Mouse (Mus musculus): ENCODE measurements around the gene Copa.

Gene Copa

GRCm38 (mm10) chr1:172093522-172093921 is 11.2 kb downstream of the Copa start:
- no peak for DNase-seq (ENCODE audit: low spot score)

- no peak for DNase-seq (ENCODE audit: low spot score)
Measured at GRCm38 (mm10) chr1:172094295-172094694, 12.0 kb downstream of the Copa start.

GRCm38 (mm10) chr1:172095202-172095601 is 12.9 kb downstream of the Copa start:
- no peak for DNase-seq (ENCODE audit: low spot score)

- no peak for DNase-seq (ENCODE audit: low spot score)
Measured at GRCm38 (mm10) chr1:172099325-172100033, 17.1 kb downstream of the Copa start.

DNA sequence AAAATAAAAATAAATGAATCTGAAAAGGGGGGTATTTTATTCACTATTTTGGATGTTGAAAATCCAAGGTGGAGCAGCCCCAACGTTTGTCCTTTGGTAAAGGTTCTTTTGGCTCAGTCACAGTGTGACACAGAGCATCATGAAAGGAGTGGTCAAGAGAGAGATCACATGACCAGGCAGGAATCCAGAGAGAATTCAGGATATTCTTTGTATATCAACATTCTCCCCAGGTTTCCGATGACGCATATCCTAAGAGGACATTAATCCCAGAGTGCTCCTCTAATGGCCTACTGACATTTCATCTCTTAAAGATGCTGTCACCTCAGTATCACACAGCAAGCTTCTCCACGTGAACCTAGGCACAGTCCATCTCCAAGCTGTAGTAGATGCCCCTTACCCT is 21.3 kb downstream of the Copa start:
- no peak for DNase-seq (ENCODE audit: low spot score)

- no peak for DNase-seq (ENCODE audit: low spot score)
Measured at GRCm38 (mm10) chr1:172105101-172105500, 22.8 kb downstream of the Copa start.

DNA sequence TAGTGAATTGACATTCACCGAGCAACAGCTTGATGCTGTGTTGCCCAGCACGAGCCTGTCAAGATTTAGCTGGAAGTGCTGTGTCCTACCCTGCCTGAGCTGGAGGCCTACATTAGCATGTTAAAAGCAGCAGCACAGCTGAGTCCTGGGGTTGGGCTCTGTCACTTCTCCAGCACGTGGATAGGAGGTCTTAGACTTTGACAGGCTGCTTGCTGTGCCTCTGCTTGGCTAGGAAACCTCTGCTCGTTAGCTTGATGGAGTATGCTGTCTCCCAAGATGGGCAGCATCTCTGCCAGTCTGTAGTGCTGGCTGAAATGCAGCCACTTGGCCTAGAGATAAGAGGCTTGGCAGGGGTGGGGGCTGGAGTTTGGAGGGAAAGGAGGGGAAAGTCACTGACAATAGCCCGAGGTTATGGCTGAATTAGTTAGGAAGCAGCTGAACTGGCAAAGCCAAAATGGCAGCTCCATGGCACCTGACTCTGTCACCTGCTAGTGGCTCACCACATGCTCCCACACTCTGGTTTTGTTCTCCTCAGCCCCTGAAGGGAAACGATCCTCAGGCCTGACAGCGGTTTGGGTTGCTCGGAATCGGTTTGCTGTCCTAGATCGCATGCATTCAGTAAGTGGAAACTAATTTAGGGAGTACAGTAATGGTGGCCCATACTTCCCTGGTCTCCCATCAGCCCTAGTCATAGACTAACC is 25.6 kb downstream of the Copa start:
- no peak for DNase-seq (ENCODE audit: low spot score)

DNA sequence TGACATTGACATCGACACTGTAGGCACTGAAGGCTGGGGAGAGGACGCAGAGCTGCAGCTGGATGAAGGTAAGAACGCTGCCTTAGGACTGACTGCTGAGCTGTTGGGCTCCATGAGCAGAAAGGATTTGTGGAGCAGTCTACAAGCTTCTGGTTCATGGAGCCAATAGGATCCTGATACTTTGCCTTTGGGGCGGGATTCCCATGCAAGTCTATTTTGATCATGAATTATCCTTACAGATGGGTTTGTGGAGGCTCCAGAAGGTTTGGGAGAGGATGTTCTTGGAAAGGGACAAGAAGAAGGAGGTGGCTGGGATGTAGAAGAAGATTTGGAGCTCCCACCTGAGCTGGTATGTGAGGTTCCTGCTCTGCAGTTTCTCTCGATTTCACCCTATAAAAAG is 34.6 kb downstream of the Copa start:
- DNase-seq (ENCODE audit: low spot score) = no peak

DNA sequence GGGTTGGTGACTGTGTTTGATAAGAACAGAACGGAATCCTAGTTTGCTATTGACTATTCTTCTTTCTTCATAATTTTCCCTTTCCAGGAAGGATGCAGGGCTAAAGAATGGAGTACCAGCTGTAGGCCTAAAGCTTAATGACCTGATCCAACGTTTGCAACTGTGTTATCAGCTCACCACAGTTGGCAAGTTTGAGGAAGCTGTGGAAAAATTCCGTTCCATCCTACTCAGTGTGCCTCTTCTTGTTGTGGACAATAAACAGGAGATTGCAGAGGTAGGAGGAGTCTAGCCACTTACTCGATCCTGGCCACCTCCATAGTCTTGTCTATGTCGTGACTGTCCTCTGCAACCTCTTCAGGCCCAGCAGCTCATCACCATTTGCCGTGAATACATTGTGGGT is 36.8 kb downstream of the Copa start:
- no peak for DNase-seq (ENCODE audit: low spot score)

GRCm38 (mm10) chr1:172119720-172120119 is 37.4 kb downstream of the Copa start:
- no peak for DNase-seq (ENCODE audit: low spot score)

DNA sequence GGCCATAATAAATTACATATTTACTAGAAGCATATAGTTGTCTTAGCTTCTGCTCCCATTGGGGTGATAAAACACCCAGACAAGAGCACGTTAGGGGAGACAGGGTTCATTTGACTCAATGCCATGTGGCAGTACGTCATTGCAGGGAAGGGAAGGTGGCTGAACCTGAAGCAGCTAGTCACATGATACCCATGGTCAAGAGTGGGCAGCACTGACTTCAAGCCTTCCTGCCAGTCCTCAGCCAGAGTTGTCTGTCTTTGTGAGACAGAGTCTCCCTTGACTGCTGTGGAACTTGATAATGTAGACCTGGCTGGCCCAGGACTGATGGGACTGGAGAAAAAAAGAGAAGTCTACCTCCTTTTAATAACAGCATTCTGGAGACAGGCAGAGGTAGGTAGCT is 40.3 kb downstream of the Copa start:
- DNase-seq (ENCODE audit: low spot score) = no peak

GRCm38 (mm10) chr1:172124572-172124971 is 42.2 kb downstream of the Copa start:
- no peak for DNase-seq (ENCODE audit: low spot score)

DNA sequence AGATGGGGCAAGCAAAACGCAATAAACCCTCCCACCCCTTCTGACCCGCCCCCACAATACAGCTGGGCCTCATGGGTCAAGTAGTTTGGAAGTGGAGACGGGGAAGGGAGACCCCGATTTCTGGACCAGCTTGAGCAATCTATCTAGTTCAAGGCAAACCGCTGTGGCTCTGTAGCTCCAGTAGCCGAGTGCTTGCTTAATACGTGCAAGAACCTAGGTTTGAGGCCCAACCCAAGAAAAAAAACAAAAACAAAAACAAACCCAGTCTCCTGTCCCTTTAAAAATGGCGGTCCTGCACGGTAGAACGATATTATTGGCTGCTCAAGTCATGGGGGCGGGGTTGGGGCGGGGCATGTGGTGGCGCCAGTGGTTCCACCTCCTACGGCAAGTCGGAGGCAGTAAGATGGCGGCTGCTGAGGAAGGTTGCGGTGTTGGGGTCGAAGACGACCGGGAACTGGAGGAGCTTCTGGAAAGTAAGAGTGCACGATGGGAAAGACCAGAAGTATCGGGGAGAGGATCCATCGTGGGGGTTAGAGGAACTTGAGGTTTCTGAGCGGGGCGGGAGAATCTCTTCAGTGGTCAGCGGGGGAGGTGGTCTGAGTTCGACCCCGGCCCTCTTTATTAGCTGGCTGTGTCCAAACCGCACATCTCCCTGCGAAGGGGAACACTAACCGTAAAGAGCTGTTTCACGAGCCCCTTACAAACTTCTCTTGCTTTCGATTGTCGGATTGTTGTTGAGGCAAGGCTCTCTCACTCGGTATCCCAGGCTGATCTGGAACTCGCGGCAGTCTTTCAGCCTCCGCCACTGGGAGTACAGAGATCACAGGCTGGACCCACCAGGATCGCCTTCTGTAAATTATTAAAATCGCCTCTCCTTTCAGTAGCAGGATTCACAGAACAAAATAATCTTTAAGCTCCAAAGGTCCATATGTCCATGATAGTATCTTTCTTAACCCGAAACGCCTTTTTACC is 44.3 kb downstream of the Copa start, which contains the start of gene Pex19:
TSS of gene Pex19 (plus strand) at position 380 of the 972 bp plus-strand sequence.
- no peak for DNase-seq (ENCODE audit: low spot score)

GRCm38 (mm10) chr1:172127487-172127886 is 45.2 kb downstream of the Copa start:
- DNase-seq (ENCODE audit: low spot score) = no peak

DNA sequence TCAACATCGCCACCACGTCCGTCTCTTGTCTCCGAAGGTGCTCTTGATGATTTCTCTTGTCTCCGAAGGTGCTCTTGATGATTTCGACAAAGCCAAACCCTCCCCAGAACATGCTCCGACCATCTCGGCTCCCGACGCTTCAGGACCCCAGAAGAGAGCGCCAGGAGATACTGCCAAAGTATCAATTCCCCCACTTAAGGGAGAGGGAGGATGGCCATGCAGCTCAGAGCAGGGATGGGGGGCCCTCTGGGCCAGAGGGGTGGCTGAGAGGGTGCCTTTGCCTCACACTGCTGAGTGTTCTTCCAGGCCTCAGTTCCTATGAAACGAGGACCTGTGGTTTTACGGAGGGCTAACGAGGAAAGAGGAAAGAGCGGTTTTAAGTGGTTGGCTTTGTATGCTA is 46.2 kb downstream of the Copa start:
- DNase-seq (ENCODE audit: low spot score) = no peak

GRCm38 (mm10) chr1:172129108-172129507 is 46.8 kb downstream of the Copa start:
- no peak for DNase-seq (ENCODE audit: low spot score)

GRCm38 (mm10) chr1:172129780-172130179 is 47.5 kb downstream of the Copa start:
- no peak for DNase-seq (ENCODE audit: low spot score)

DNA sequence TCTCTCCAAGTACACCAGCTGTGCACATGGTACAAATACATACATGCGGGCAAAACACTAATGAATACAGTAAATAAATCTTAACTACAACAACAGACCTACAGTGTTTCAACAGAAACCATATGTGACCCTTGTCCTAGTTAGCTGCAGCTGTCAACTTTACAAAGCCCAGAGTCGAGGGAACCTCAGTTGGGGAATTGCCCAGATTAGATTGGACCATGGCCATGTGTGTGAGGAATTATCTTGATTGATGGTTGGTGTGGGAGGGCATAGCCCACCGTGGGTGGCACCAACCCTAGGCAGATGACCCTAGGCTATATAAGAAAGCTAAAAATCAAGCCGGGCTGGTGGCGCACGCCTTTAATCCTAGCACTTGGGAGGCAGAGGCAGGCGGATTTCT is 50.0 kb downstream of the Copa start:
- DNase-seq (ENCODE audit: low spot score) = no peak

- no peak for DNase-seq (ENCODE audit: low spot score)
Measured at GRCm38 (mm10) chr1:172133535-172133934, 51.2 kb downstream of the Copa start.

GRCm38 (mm10) chr1:172134072-172134471 is 51.7 kb downstream of the Copa start:
- no peak for DNase-seq (ENCODE audit: low spot score)

DNA sequence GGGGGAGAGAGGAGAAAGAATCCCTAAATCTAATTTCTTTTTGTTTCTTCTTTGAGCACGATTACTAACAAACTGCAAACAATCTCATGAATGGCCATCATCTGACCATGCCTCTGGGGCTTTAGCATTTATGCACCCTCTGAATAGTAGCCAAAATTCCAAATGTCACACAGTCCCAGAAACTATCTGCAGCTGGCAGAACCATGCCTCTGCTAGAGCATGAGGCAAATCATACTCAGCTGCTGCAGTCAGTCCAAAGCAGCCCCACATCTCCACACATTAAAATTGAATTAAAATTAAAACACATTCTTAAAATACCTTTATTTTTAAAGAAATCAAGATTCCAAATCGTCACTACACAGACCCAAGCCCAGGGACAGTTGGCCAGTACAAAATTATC is 57.8 kb downstream of the Copa start:
- no peak for DNase-seq (ENCODE audit: low spot score)

DNA sequence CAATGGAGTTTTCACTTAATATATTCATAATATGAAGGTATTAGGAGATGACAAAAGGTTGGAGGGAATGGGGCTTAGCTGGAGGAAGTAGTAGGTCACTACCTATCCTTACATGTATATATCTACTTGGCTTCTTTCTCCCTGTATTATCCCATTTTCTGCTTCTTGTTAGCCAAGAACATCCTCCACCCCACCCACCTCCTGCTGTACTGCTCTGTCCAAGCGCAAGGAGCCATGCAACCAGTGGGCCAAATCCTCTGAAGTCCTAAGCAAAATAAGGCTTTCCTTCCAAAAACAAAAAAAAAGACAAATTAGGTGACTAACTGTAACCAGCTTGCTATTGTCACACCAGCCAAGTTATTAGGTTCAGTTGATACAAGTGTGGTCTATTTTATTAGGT is 58.5 kb downstream of the Copa start:
- DNase-seq (ENCODE audit: low spot score) = no peak

DNA sequence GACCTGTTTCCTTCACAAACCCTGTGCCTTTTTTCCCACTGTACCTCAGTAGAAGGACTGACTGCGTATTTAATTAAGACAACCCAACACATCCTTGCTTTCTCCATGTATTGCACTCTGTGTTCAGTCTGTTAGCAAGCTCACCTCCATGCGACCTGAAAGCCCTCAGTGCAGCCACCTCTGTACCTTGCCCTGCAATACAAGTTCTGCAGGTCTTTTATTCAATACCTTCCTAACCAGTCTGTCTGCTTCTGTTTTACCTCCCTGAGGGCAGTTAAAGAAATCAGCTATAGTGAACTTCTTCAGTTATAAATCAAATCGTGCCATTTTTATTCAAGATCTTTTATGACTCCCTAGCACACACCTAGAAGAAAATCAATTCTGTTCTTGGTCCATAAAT is 59.2 kb downstream of the Copa start:
- DNase-seq (ENCODE audit: low spot score) = no peak
